Mouse (Mus musculus) intestine, postnatal 0 days (tissue): ENCODE data around the gene Osm. TPM values are rescaled to one million over a fixed set of nuclear protein-coding genes. Genes with fewer than 3 reads are reported as not detected.

Experiments
- ATAC-seq: fragments of 200-750 bp; cut with Nextera tagmentation; 2 replicates; pipeline ENCODE4 v1.8.0; 2017; ENCODE audit warnings: mild to moderate bottlenecking, moderate TSS enrichment, moderate library complexity
- H3K27ac ChIP-seq: fragments of 300-500 bp; sonication (generic); 2 replicates; pipeline ENCODE4 v1.5.1; 2014; ENCODE audit warnings: mild to moderate bottlenecking, low read depth, low read length, moderate library complexity
- H3K27me3 ChIP-seq: fragments of 300-500 bp; sonication (generic); replicated peaks from 2 replicates; pipeline ENCODE4 v1.6.1; 2014; ENCODE audit warnings: low read length, mixed read lengths; ENCODE audit not compliant: control insufficient read depth, insufficient read depth
- H3K36me3 ChIP-seq: fragments of 300-500 bp; sonication (generic); 2 replicates; pipeline ENCODE4 v1.6.1; 2014; ENCODE audit warnings: mild to moderate bottlenecking, moderate library complexity; ENCODE audit not compliant: control insufficient read depth, insufficient read depth
- H3K4me1 ChIP-seq: fragments of 300-500 bp; sonication (generic); replicated peaks from 2 replicates; pipeline ENCODE4 v1.6.1; 2014; ENCODE audit warnings: antibody characterized with exemption, low read length, mixed read lengths; ENCODE audit not compliant: control insufficient read depth, insufficient read depth
- H3K4me2 ChIP-seq: fragments of 300-500 bp; sonication (generic); replicated peaks from 2 replicates; pipeline ENCODE4 v1.6.1; 2014; ENCODE audit warnings: low read depth, mild to moderate bottlenecking, moderate library complexity
- H3K4me3 ChIP-seq: fragments of 300-500 bp; sonication (generic); 2 replicates; pipeline ENCODE4 v1.5.1; 2014; ENCODE audit warnings: low read depth, low read length
- H3K9ac ChIP-seq: fragments of 300-500 bp; sonication (generic); 2 replicates; pipeline ENCODE4 v1.6.1; 2014; ENCODE audit warnings: mild to moderate bottlenecking, low read depth, low read length
- H3K9me3 ChIP-seq: fragments of 300-500 bp; sonication (generic); 2 replicates; pipeline ENCODE4 v1.6.1; 2016; ENCODE audit warnings: mixed run types; ENCODE audit not compliant: control insufficient read depth
- CTCF ChIP-seq: sonication (generic); IDR thresholded peaks from 2 replicates; pipeline ENCODE4 v1.5.1; 2016; ENCODE audit warnings: low read depth, mild to moderate bottlenecking, control low read depth, antibody characterized with exemption, moderate library complexity
- WGBS: fragments of 180-500 bp; shearing (Covaris S2); extraction: QIAGEN DNeasy Blood & Tissue Kit; methylation state at CpG from one replicate; pipeline ENCODE4 v1.1.7; 2014; 5-methylcytosine and 5-hydroxymethylcytosine counted together
- polyA plus RNA-seq: library from polyadenylated mRNA; unstranded; fragments of >200 nt; fragmentation: Nextera tagmentation; extraction: Ambion mirVana; gene quantifications from 2 replicates; pipeline ENCODE4 v1.2.1, GENCODE M21; 2015

Osm gene
- polyA plus RNA-seq, 1 experiment from 2014 or later: 0.20 TPM

GRCm38 (mm10) chr11:4266271-4267201, 30.3 kb downstream of the Osm start:
- WGBS: under 1% methylated on average over 54 of the region's 61 CpGs

GRCm38 (mm10) chr11:4267202-4267578, 31.0 kb downstream of the Osm start:
- H3K27ac ChIP-seq: no peak overlapping the region

More at GRCm38 (mm10) chr11:4266271-4267201, 30.3 kb downstream of the Osm start:
- Histone ChIP-seq H3K9ac (peak overlapping the region; percentile 54), H3K4me3 (peak overlapping the region; percentile 64), H3K36me3 (peaks cover 9% of the 10 kb centered on the region; the same call in 1 of the 2 replicates), H3K4me1 (peaks cover 17% of the 10 kb centered on the region), H3K4me2 (peak overlapping the region; percentile 91), H3K27me3 (no peaks in the 10 kb centered on the region), H3K27ac (peak overlapping the region; percentile 68), H3K9me3 (no peaks in the 10 kb centered on the region)
- TF ChIP-seq CTCF: peak; percentile 23
- peak; percentile 62 for ATAC-seq

GRCm38 (mm10) chr11:4268500-4268899, 32.3 kb downstream of the Osm start:
- Histone ChIP-seq H3K4me1 (peaks cover 14% of the 10 kb centered on the region), H3K9me3 (no peaks in the 10 kb centered on the region), H3K4me2 (no peak overlapping the region), H3K4me3 (no peak overlapping the region), H3K36me3 (peaks cover 9% of the 10 kb centered on the region; the same call in 1 of the 2 replicates), H3K27ac (no peak overlapping the region), H3K27me3 (no peaks in the 10 kb centered on the region), H3K9ac (no peak overlapping the region)
- no peak for ATAC-seq
- TF ChIP-seq CTCF: no peak
- WGBS: 76% methylated on average over 6 of the region's 6 CpGs

More at GRCm38 (mm10) chr11:4267202-4267578, 31.0 kb downstream of the Osm start:
- Histone ChIP-seq H3K36me3 (peaks cover 9% of the 10 kb centered on the region; the same call in 1 of the 2 replicates), H3K4me1 (peaks cover 17% of the 10 kb centered on the region), H3K9me3 (no peaks in the 10 kb centered on the region), H3K27me3 (no peaks in the 10 kb centered on the region), H3K4me3 (peak overlapping the region; percentile 64), H3K9ac (no peak overlapping the region), H3K4me2 (peak overlapping the region; percentile 91)
- WGBS: 9% methylated on average over 13 of the region's 13 CpGs
- TF ChIP-seq CTCF: no peak
- no peak for ATAC-seq

- H3K9ac ChIP-seq: no peak overlapping the region
- peaks cover 9% of the 10 kb centered on the region; the same call in 1 of the 2 replicates for H3K36me3 ChIP-seq
- no peak for ATAC-seq
- H3K4me2 ChIP-seq: no peak overlapping the region
- no peak overlapping the region for H3K27ac ChIP-seq
- no peaks in the 10 kb centered on the region for H3K27me3 ChIP-seq
- H3K9me3 ChIP-seq: no peaks in the 10 kb centered on the region
- TF ChIP-seq CTCF: peak; percentile 65
- 43% methylated on average over 20 of the region's 20 CpGs for WGBS
- peaks cover 4% of the 10 kb centered on the region; the same call in 1 of the 2 replicates for H3K4me1 ChIP-seq
- H3K4me3 ChIP-seq: no peak overlapping the region
These were observed 34.7 kb downstream of the Osm start for GRCm38 (mm10) chr11:4270744-4271459.

- TF ChIP-seq CTCF: no peak
- Histone ChIP-seq H3K4me2 (no peak overlapping the region), H3K27me3 (no peaks in the 10 kb centered on the region), H3K9ac (no peak overlapping the region), H3K27ac (no peak overlapping the region), H3K9me3 (no peaks in the 10 kb centered on the region), H3K4me3 (no peak overlapping the region), H3K36me3 (peaks cover 9% of the 10 kb centered on the region; the same call in 1 of the 2 replicates), H3K4me1 (no peaks in the 10 kb centered on the region)
- WGBS: 75% methylated on average over 11 of the region's 11 CpGs
- no peak for ATAC-seq
These were observed 35.3 kb downstream of the Osm start for GRCm38 (mm10) chr11:4271544-4271943.

- Histone ChIP-seq H3K9ac (no peak overlapping the region), H3K4me3 (no peak overlapping the region), H3K9me3 (no peaks in the 10 kb centered on the region), H3K27me3 (no peaks in the 10 kb centered on the region), H3K36me3 (no peaks in the 10 kb centered on the region), H3K4me2 (no peak overlapping the region), H3K27ac (no peak overlapping the region), H3K4me1 (no peaks in the 10 kb centered on the region)
- TF ChIP-seq CTCF: no peak
- 60% methylated on average over 11 of the region's 11 CpGs for WGBS
- 0 out of 2 replicates have a peak, but pooled peaks have one; percentile 25 for ATAC-seq
These were observed 40.2 kb downstream of the Osm start for GRCm38 (mm10) chr11:4276411-4276861.
